Mouse (Mus musculus): ENCODE data around the gene Zpr1.

GRCm38 (mm10) chr9:46235649-46236048, 37.2 kb upstream of the Zpr1 start:
- TF ChIP-seq CTCF (IDR thresholded peaks at IDR 0.05; ENCODE audit: borderline replicate concordance, control insufficient read depth, extremely low read depth, insufficient read depth, low read length, poor library complexity) (no peak), POLR2A (IDR thresholded peaks at IDR 0.05; ENCODE audit: control insufficient read depth, extremely low read depth, insufficient read depth, low read length, poor library complexity) (no peak)
